Mouse (Mus musculus) embryo, embryonic 10.5 days (tissue): Measurements from ENCODE around the gene C2cd4d.

Experiments
- DNase-seq: peaks from one replicate; pipeline ENCODE4 v3.0.0-alpha.2; 2015; ENCODE audit warnings: low spot score

The C2cd4d gene

DNA sequence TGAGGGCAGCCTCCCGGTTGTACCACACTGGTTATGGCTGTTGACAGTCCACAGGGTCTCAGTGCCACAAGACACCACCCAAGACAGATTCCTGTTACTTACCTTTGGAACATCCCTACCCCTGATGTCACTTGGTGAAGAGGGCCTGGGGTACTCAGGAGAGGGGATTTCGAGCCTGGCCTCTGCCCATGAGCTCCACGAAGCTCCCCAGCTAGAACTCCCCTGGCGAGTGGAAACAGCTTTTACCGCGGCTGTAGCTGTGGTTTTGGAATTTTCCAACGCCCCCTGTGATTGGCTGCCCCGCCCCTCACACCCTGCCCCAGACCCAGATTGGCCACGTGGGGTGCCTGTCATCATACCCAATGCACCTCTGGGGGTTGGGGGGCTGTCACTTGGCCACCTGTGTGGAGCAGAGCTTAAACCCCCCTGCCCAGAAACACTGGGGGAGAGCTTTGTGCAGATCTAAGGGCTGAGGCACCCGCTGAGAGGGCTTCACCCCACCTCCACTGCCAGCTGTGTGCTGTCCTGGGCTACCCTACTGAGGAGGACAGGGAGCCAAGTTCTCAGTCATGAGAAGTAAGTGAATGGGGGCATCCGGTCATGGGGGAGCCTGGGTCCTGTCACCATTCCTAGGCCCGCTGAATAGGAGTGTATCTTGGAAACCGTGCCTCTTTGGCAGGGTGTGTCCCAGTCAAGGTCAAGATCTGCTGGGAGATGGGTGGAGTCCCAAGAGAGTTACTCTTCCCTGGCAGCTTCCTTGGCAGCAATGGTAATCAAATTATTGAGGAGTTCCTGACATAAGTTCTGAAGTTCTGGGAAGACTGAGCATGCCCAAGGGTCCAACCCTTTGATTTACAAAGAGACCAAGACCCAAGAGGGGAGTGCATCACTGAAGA lies 15.0 kb downstream of the C2cd4d start:
- DNase-seq: no peak

DNA sequence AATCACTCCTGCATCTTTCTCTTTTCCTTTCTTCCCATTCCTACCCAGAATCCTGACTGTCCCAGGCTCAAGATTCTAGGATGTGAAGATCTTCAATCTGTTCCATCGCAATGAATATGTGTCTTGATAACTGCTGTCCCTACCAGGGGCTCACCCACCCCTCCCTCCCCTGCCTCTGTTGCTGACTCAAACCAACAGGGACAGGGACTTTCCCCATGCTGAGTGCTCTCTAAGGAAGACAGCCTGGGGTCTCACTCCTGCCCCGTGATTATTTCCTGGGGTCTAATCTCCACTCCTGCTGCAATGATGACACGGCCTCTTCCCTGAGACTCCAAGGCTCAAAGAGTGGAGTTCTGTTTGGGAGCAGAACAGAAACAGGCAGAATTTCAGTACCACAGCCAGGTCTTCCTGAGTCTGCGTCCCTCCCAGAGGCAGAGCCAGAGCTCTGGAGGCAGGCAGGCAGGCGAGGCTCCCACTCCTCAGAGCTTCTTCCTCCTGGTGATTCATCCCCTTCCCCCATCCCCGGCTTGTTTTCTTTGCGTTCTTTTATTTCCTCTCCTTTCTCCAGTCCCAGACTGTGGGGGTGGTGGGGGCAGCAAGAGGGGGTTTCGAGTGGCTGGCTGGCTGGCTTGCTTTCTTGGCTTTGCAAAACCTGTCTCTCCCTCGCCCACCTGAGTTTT lies 17.7 kb downstream of the C2cd4d start:
- no peak for DNase-seq

DNA sequence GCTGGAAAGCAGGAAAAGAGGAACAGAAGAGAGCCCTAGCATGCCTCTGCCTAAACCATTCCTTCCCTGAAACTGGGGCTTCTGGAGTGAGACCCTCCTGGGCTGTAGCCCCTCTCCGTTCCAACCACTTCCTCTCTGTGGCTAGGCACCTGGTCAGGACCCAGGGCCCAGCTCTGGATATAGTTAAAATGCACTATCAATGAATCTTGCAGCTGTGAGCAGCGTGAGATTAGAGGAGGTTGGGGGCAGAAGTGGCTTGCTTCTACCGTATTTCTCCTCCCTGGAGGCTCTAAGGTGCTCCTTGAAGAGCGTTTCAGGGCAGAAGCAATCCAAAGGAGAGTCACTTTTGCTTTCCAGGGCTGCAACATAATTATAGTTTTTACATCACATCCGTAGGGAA lies 20.1 kb downstream of the C2cd4d start:
- no peak for DNase-seq

DNA sequence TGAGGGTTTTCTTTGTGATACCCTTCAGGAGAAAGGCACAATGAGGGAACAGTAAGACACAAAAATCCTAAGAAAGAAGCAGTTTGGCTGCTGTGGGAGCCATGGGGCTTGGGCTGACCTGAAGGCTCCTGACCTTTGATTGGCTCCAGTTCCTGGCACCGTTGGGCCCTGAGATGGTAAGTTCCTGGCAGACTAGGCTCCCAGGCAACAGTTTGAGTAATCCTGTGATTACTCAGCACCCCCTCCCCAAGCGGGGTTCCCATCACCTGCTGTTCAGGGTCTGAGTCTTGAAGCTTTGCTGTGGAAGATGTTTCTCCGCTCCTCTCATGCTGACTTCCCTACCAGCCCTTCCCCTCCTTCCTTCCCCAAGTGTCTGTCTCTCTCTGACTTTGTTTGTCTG lies 21.2 kb downstream of the C2cd4d start:
- DNase-seq: no peak

DNA sequence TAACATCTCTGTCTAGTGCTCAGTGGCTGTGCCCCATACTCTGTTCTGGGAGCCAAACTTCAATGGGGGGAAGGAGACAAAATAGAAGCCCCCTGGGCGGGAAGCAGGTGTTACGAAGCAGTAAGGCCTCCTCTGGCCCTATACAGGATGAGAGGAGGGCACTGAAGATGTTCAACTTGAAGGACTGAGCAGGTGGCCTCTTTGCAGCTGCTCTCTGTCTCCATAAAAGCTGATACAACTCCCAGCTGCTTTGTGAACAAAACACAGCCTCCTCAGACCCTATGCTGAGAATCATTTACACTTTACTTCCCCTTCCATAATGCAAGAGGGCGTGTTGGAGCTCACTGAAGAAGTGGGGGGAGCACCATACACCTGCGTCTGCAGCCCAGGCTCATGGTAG lies 24.4 kb downstream of the C2cd4d start:
- DNase-seq: no peak

DNA sequence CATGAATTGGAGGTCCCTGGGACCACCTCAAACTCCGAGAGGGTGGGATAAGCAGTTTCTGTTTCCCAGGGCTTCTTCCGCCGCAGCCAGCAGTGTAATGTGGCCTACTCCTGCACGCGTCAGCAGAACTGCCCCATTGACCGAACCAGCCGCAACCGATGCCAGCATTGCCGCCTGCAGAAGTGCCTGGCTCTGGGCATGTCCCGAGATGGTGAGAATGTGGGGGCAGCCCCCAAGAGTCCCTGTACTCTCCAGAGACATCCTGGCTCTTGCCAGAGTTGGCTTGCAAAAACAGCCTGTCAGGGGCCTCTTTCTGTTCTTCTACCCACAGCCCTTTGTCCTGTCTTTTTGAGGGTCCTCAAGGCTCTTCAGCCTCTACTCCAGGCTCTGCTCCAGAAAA lies 25.2 kb downstream of the C2cd4d start:
- no peak for DNase-seq

DNA sequence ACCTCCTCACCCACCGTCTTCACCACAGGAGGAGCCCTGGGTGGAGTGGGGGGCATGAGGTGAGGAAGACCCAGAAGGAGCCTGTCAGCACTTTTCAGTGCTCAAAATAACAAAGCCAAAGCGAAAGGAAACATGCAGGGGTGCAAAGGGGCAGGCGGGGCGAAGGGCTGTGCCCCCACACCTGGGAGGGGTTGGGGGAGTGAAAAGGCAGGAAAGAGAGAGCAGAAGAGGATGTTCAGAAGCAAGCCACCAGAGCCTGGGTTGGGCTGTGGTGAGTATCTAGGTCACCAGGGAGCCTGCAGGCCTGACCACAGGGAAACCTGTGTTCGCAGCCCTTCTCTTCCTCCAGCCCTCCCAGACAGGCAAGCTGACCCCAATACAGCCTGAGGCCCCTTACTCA lies 25.8 kb downstream of the C2cd4d start:
- no peak for DNase-seq

DNA sequence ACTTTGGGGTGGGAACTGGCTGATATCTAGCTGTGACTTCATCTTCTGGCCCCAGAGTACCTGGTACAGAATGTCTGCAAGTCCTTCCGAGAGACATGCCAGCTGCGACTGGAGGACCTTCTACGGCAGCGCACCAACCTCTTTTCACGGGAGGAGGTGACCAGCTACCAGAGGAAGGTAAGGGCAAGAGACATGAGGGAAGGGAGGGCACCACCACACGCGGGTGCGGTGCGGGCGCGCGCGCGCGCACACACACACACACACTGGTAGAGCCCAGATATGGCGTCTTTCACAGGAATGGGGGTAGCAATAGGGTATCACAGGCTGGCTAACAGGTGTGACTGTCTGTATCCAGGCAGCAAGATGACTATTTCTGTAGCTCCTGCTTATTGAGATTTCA lies 27.2 kb downstream of the C2cd4d start:
- DNase-seq: no peak

DNA sequence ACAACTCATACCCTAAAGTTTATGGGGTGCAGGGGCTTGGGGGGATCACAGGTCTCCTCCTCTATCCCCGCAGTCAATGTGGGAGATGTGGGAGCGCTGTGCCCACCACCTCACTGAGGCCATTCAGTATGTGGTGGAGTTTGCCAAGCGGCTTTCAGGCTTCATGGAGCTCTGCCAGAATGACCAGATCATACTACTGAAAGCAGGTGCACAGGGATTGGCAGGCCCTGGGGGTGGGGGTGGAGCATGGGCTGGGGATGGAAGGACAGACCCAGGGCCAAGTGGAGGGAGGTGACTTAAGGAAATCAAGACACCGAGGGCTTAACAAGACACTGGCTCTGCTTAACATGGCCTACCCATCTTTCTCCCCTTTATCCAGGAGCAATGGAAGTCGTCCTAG lies 28.8 kb downstream of the C2cd4d start:
- DNase-seq: no peak

DNA sequence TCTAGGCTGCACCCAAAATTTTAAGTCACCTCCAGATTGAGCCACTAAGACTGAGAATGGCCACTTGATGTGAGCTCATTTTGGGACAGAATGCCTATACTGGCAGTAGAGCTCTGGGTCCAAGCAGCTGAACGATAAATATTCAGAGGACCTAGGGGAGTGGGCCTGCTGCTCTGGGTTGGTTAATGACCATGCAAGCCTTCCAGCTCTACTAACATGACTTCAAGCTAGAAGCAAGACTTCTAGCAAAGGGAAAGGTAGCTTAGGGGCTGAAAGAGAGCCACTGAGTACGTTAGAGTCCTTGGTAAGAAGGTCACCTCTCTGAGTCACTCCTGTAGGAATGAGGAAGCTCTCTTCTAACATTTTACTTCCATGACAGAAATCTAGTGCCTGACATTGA lies 29.9 kb downstream of the C2cd4d start:
- no peak for DNase-seq

DNA sequence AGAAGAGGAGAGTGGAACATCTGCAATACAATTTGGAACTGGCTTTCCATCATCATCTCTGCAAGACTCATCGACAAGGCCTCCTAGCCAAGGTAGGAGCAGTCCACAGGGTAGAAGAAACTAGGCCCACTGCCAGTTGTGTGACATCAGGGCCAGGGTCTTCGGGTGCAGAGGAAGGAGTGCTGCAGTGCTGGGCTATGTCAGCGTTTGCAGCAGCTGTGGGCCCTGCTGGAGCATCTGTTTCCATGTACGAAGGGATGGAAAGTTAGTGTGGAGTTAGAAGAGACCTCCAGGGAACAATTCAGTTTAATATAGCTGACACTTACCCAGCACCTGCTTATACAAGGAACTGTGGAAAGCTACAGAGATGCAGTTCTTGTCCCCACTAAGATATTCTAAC lies 30.8 kb downstream of the C2cd4d start:
- no peak for DNase-seq

DNA sequence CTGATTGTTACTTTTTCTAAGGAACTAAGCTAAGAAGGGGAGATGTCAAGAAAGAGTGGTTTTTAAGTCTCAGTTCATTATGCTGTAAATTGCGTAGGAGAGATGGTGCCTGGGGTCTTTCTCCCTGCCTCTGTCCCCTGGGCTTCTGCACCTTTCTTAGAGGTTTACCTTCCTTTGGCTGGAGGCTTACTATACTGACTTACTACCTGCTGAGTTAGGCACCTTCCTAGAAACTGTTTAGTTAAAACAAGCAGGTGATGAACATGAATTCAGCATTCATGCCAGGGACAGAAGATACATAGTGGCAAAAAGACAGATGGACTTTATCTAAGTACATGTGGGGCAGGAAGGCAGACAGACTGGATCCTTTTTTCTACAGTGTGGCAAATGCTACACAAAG lies 34.1 kb downstream of the C2cd4d start:
- DNase-seq: no peak

DNA sequence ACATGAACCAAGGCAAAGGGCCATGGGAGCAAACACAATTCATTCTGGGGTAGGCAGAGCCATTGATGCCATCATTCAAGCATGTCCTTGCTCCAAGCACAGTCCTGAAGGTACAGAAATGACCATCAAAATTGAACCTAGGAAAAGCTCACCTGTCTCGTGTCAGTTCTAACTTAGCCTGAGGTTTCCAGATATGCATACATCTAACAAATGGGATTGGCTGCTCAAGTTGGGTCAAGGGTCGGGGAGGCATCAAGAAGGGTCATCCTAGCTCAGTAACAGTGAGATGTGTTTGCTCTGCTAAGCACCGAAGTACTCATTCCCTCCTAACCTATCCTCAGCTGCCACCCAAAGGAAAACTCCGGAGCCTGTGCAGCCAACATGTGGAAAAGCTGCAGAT lies 34.6 kb downstream of the C2cd4d start:
- no peak for DNase-seq

DNA sequence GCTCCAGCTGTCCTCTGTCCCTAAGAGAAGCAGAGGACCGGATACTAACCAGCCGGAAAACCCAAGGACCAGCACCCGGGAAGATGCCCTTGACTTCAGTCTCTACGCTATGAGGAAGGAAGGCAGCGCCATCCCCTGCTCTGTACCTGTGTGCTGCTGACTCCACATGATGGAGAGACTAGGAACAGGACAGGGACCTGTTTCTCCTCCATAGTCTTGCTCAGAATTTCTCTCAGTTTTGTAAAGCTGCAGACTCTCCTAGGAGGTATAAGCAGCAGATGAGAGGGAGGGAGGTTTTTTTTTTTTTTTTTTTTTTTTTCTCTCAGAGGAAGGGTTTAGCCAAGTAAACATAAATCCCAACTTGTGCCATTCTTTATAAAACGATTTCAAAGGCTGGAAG lies 36.0 kb downstream of the C2cd4d start, which contains the start of gene Lingo4:
TSS of gene Lingo4 (plus strand) at position 301 of the 400 bp plus-strand sequence.
- no peak for DNase-seq

DNA sequence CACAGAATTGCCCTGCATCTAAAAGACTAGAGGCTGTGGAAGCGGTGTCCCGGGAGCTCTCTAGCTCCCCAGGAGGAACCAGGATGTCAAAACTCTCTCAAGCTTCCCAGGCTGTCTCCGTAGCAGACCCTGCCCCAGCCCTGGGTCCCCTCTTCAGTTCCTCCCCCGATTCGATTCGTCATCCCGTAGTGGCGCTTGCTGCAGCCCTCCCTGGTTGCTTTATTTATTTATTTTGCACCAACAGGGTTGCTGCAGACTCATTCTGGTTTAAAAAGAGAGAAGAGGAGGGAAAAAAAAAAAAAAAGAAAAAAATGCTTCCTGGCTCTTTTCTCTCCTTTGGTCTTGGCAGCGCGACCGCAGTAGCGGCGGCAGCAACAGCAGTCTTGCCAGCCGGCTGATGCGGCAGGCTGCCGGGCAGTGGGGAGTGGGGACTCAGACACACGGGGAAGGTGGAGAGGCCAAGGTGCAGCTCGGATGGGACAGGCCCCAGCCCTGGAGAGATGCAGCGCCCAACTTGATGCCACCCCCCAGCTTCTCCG lies 36.8 kb downstream of the C2cd4d start:
- DNase-seq: peak; percentile 72

DNA sequence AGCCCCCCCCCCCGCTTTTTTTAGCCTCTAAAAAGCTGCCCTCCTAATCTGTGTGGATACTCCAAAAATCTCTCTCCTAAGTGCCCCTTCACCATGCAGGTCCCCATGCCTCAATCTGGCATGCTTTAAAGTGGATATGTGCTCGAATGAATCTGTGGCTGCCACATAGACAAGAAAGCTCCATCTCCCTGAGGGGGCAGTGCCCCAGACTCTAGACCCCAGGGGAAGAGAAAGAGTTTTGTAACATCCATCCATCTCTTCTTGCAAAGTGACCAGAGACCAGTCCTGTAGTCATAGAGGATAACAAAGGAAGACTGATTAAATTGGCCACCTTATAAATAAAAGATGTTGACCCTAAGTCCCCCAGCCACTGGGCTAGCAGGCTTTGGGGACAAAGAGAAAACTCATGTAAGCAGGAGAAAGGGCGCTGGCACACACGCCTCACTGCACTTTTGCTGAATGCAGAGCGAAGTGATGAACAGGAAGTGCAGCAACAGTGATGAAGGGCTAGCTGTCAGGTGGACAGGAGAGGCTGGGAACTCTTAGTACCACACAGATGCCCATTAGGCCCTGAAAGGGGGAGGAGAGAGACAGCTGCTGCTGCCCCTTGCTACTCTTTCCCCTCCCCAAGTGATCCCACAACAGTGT lies 37.5 kb downstream of the C2cd4d start:
- peak; percentile 68 for DNase-seq

DNA sequence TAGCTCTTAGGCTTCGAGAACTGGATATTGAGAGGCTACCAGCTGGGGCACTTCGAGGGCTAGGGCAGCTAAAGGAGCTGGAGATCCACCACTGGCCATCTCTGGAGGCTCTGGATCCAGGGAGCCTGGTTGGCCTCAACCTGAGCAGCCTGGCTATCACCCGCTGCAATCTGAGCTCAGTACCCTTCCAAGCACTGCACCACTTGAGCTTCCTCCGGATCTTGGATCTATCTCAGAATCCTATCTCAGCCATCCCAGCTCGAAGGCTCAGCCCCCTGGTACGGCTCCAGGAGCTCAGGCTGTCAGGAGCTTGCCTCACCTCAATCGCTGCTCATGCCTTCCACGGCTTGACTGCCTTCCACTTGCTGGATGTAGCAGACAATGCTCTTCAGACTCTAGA lies 40.2 kb downstream of the C2cd4d start:
- no peak for DNase-seq

DNA sequence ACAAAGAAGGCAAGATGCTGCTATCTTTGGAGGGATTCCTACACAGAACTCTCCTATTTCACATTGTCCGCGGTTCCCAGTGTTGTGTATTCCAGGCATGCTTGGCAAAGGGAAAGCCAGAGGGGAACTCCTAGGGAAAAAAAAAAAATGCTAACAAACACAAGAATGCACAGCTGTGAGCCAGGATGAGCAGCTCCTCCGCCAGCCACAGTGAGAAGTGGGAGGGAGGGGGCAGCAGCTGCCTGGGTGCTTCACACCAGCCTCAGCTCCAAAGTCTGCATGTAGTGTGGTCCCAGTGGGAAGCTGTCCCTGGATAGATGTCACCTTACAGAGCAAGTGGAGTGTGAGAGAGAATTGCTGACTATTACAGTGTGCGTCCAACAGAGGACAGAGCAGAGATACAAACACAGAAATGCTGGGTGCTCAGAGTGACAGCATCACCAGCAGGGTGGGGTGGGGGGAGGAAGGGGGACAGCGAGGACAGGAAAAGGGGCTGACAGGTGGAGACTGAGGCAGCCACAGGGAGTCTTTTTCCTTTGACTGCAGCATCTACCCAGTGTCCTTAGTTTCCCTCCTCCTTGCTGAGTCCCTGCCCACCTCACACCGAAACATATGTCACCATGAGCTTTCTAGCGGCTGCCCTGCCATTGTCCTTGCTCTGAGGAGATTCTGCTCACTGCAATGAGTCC lies 42.3 kb downstream of the C2cd4d start:
- DNase-seq: peak; percentile 18

DNA sequence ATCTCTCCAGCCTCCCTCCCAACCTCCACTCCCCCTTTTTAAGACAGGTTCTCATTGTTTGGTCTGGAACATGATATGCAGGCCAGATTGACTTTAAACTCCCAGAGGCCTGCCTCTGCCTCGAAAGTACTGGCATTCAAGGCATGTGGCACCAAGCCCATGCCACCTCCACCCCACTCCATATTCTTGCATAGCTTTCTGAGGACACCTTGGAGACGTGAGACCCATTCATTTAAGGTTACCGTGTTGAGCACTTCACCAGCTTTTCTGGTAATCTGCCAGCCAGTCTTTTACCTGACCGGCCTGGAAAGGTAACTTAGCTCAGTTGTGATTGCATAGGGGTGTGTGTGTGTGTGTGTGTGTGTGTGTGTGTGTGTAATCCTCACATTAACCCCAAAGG lies 43.3 kb downstream of the C2cd4d start:
- DNase-seq: no peak

DNA sequence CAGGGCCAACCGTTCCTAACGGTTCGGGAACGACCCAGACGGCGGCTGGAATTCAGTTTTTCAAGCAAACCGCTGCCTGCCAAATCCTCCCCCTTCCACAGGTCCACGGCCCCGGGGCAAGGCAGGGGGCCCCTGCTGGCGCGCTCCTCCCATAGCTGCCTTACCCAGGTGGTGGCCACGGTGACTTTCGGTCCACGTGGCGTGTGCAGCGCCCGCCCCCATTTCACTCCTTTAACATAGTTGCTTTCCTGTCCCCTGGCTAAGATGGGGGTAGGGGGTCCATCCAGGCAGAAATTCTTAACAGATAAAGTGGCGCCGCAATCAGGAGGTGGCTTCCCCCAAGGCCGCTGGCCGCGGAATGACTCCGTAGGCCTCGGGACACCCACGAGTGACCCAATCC lies 50.3 kb downstream of the C2cd4d start:
- DNase-seq: no peak

DNA sequence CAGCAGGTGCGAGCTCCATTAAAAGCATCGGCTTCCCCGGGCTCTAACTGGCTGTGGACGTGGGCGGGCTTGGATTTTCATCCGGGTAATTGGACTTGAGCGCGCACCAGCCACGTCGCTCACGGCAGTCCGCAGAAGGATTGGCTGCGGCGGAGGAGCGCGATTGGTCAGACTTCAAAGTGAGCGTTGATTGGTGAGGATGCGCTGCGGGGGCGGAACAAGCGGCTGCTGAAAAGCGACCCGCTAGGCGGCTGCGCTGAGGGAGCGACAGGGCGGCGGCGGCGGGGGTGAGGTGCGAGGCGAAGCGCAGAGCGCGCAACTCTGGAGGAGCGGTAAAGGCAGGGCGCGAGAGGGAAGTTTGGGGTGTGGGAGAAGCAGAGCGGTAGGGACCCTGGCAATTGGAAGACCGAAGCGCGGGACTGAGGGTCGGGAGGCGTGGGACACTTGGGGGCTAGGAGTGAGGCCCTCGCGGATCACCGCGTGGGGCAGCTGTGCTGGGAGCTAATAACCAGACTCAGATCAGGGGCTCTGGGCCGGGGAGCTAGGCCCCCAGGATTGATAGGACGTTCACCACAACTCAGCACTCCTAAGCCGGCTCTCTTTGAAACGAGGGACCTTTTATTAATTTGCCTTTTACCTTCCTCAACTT lies 50.9 kb downstream of the C2cd4d start, which contains the start of gene Tdrkh:
TSS of gene Tdrkh (plus strand) at position 243 of the 649 bp plus-strand sequence.
- DNase-seq: peak; percentile 98
